Mouse (Mus musculus) G1E (cell line): ENCODE measurements around the gene Cpe.

Source experiments
- GATA1 ChIP-seq: IDR thresholded peaks from 2 replicates; pipeline ENCODE4 v1.6.1; 2012; ENCODE audit warnings: borderline replicate concordance, low read length, inconsistent platforms, mixed read lengths
- GATA2 ChIP-seq: IDR thresholded peaks from 2 replicates; pipeline ENCODE4 v1.6.1; 2012; ENCODE audit warnings: low read depth, low read length, inconsistent platforms, borderline replicate concordance

GRCm38 (mm10) chr8:64644108-64645005, 48.5 kb downstream of the Cpe start:
- TF ChIP-seq GATA2 (no peak), GATA1 (no peak)
